Mouse (Mus musculus): ENCODE results near the gene Agrp. TPM values are rescaled to one million over a fixed set of nuclear protein-coding genes. Genes with fewer than 3 reads are reported as not detected.
"Not testable (repeated sequence)": the region's sequence is repeated elsewhere in the genome, so short reads cannot be mapped to it uniquely, and the experiment has no call there.

Gene Agrp
- polyA plus RNA-seq, 1 experiment from 2014 or later, result 1.1 TPM

DNA sequence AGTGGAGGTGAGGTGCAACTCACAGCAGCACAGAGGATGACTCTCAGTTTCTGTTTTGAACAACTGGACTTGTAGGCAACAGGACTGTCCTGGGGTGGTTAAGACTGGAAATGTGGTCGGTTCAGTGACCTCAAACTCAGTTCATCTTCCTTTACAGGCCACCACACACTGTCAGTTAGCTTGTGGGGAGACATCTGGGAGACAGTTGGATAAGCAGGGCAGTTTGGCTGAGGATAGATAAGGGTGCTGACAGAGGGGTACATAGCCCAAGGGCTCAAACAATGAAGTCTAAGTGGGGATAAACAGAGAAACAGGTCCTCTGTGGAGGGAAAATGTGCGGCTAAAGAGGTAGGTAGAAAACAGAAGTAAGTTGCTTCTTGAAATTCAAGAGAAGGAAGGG, 27.8 kb downstream of the Agrp start:
- Histone ChIP-seq H3K4me1 (peaks cover 26% of the 10 kb centered on the region), H3K4me3 (replicated peaks) (no peak overlapping the region), H3K27ac (no peak overlapping the region), H3K36me3 (0 out of 2 replicates have a peak, but pooled peaks cover 2% of the 10 kb centered on the region), H3K9me3 (no peaks in the 10 kb centered on the region), H3K9ac (no peak overlapping the region), H3K27me3 (replicated peaks) (no peaks in the 10 kb centered on the region), H3K4me2 (no peak overlapping the region)
- no peak for ATAC-seq (ENCODE audit: insufficient read depth, low FRiP score, low read depth)
- 60% methylated on average over 2 of the region's 2 CpGs for WGBS

DNA sequence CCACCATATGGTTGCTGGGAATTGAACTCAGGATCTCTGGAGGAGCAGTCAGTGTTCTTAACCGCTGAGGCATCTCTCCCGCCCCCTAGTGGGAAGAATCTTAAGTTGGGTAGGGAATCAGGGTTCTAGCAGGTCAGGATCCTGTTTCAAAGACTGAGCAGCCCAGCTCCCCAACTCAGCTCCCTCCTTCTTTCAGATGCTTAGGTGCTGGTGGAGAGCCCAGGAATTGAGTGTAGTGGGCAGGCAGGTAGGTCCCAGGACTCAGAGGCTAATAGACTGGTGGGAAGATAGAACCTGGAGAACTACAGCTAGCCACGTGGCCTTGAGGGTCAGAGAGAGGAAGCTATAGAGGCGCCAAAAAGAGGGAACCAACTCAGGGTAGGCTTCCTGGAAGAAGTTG, 29.5 kb downstream of the Agrp start:
- no peak overlapping the region for H3K4me3 ChIP-seq (replicated peaks)
- no peak overlapping the region for H3K27ac ChIP-seq
- H3K36me3 ChIP-seq, result 0 out of 2 replicates have a peak, but pooled peaks cover 2% of the 10 kb centered on the region
- 35% methylated on average over 4 of the region's 4 CpGs for WGBS
- H3K4me2 ChIP-seq, result peak overlapping the region; percentile 94
- H3K9me3 ChIP-seq, result no peaks in the 10 kb centered on the region
- peaks cover 16% of the 10 kb centered on the region for H3K4me1 ChIP-seq
- no peaks in the 10 kb centered on the region for H3K27me3 ChIP-seq (replicated peaks)
- H3K9ac ChIP-seq, result no peak overlapping the region
- ATAC-seq (ENCODE audit: insufficient read depth, low FRiP score, low read depth), result no peak

DNA sequence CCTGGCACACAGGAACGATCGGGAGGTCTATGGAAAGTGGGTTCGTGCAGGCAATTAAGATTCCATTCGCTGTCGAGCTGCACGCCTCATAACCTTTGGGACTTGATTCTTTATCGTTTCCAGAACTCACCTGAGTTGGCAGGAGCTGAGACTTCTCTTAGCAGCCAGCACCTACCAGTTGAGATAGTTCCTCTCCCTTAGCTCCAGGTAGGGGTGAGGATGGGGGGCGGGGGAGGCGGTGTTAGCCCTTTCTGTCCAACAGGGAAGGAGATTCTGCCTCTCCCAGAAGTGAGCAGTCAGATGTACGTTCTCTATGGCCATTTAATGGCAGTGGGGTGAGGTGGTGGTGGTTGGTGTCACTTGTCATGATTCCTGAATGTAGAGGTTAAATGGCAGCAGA, 30.1 kb downstream of the Agrp start:
- Histone ChIP-seq H3K27ac (peak overlapping the region; percentile 87; the same call in 1 of the 2 replicates), H3K9ac (no peak overlapping the region), H3K4me1 (peaks cover 15% of the 10 kb centered on the region), H3K4me3 (replicated peaks) (peak overlapping the region; percentile 67), H3K4me2 (peak overlapping the region; percentile 94), H3K27me3 (replicated peaks) (no peaks in the 10 kb centered on the region), H3K36me3 (0 out of 2 replicates have a peak, but pooled peaks cover 2% of the 10 kb centered on the region), H3K9me3 (no peaks in the 10 kb centered on the region)
- ATAC-seq (ENCODE audit: insufficient read depth, low FRiP score, low read depth), result no peak
- 9% methylated on average over 10 of the region's 10 CpGs for WGBS

DNA sequence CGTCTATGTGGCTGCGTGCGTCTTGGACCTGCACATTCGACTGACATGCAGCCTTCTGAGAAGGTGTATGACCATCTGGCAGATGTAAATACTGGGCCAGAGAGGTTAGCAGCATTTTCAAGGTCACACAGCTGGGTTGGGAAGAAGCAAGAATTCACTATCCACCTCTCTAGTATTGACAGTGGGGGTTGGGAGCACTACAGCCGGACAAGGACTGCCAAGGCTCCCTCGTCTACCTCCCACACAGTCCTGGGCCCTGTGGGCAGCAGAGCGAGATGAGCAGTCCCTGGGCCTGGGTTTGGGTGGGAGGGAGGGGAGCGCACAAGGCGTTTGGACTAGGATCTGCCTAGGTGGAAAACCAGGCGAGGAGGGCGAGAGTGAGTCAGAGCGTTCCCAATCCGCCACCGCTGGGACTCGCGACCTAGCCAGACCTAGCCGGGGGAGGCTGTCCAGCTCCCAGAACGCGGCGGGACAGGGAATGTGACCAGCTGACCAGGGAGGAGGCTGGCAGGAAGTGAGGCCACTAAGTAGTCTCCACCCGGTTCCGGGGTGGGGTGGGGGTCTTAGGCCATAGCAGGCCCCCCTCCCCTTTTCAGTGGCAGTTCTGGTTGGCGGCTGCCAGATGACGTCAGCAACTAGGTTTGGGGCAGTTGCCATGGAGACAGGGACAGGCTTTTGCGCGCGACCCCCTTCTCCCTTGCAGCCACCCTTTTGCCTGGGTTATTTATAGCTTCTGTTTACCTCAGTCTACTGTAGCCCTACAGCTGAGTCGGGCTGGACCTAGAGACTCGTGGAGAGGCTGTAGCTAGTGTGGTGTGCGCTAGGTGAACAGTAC, 30.8 kb downstream of the Agrp start:
- Histone ChIP-seq H3K27me3 (replicated peaks) (no peaks in the 10 kb centered on the region), H3K4me2 (peak overlapping the region; percentile 94), H3K36me3 (0 out of 2 replicates have a peak, but pooled peaks cover 2% of the 10 kb centered on the region), H3K9ac (peak overlapping the region; percentile 52; the same call in 1 of the 2 replicates), H3K4me3 (replicated peaks) (peak overlapping the region; percentile 67), H3K27ac (peak overlapping the region; percentile 87), H3K9me3 (no peaks in the 10 kb centered on the region), H3K4me1 (peaks cover 15% of the 10 kb centered on the region)
- ATAC-seq (ENCODE audit: insufficient read depth, low FRiP score, low read depth), result peak; percentile 57
- 1% methylated on average over 30 of the region's 30 CpGs for WGBS

DNA sequence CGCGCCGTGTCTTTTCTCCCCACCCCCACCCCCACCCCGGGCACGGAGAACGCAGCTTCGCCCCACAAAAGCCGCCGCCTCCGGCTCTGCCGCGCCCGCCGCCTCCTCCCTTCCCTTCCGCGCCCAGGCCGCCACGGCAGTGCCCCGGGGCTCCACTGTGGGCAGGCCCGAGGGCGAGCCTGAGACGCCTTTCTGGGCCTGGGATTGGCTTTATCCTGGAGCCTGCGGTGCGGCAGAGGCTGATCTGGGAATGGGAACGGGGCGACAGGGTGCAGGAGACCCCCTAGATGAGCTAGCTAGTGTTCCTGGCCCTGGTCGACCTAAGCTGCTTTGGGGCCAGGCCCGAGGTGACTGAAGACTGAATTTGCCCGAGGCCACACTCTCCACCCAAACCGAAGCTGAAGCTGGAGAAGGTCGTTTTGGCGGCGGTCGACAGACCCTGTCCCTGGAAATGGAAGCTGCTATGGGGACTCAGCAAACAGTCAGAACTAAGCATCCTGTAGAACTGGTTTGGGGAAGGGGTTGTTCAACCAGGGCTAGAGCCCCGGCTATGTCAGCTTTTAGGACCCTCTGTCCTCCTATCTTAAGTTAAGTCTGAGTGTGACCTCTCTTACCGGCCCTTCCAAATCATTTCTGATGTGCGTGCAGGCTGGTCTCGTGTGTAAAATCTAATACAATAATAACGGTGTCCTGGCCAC, 31.6 kb downstream of the Agrp start:
- peak overlapping the region; percentile 52 for H3K9ac ChIP-seq
- peak overlapping the region; percentile 67 for H3K4me3 ChIP-seq (replicated peaks)
- under 1% methylated on average over 39 of the region's 39 CpGs for WGBS
- no peaks in the 10 kb centered on the region for H3K27me3 ChIP-seq (replicated peaks)
- peak; percentile 25; the same call in 1 of the 2 replicates for ATAC-seq (ENCODE audit: insufficient read depth, low FRiP score, low read depth)
- no peaks in the 10 kb centered on the region for H3K9me3 ChIP-seq
- peaks cover 15% of the 10 kb centered on the region for H3K4me1 ChIP-seq
- H3K36me3 ChIP-seq, result 0 out of 2 replicates have a peak, but pooled peaks cover 2% of the 10 kb centered on the region
- H3K4me2 ChIP-seq, result peak overlapping the region; percentile 94
- H3K27ac ChIP-seq, result peak overlapping the region; percentile 87

DNA sequence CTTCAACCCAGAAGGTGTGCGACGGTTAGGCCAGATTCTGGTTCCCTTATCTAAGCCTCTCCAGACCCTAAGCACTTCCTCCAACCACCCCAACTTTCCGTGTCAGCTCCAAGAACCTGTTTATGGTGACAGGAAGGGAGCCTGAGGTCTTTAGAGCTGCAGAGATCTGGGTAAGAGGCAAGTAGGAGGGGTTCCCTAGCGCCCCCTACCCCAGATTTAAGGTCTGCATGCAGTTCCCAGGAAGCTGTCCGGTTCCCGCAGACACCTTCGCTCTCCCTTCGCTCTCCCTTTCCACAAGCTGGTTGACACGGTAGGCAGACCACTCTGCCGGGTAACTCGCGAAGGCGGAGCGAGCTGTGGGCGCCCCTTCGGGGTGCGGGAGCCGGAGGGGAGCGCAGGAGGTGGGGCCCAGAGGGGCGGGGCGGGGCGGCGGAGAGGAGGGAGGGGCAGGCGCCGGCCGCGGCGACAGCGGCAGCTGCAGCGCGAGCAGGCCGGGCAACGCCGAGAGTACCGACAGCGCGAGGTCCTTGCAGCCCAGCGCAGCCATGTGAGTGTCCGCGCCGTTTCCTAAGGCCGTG, 32.3 kb downstream of the Agrp start, which contains the start of gene Ripor1:
Gene Ripor1, plus strand, starts transcription at position 452 of the 578 bp plus-strand sequence.
- Histone ChIP-seq H3K9me3 (no peaks in the 10 kb centered on the region), H3K36me3 (0 out of 2 replicates have a peak, but pooled peaks cover 2% of the 10 kb centered on the region), H3K4me2 (peak within 1 kb of the TSS; percentile 94), H3K4me1 (peaks cover 15% of the 10 kb centered on the region), H3K4me3 (replicated peaks) (peak within 1 kb of the TSS; percentile 67), H3K27me3 (replicated peaks) (no peaks in the 10 kb centered on the region), H3K27ac (peak within 1 kb of the TSS; percentile 87), H3K9ac (peak within 1 kb of the TSS; percentile 52)
- WGBS, result under 1% methylated on average over 41 of the region's 42 CpGs
- ATAC-seq (ENCODE audit: insufficient read depth, low FRiP score, low read depth), result peak; percentile 80

DNA sequence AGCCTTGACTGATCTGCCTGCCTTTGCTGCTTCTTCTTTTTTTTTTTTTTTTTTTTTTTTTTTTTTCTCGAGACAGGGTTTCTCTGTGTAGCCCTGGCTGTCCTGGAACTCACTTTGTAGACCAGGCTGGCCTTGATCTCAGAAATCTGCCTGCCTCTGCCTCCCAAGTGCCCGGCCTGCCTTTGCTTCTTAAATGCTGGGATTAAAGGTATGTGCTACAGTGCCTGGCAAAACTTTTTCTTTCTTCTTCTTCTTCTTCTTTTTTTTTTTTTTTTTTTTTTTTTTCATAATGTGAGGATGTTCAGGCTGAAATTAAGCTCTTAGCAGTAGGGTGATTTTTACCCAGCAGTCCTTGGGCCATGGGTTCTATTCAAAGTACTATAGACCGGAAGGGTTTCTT, 34.7 kb downstream of the Agrp start:
- not testable (repeated sequence) for H3K9me3 ChIP-seq; H3K4me3 ChIP-seq (replicated peaks); H3K9ac ChIP-seq; H3K27ac ChIP-seq; H3K27me3 ChIP-seq (replicated peaks); H3K4me2 ChIP-seq; H3K36me3 ChIP-seq; ATAC-seq (ENCODE audit: insufficient read depth, low FRiP score, low read depth)
- peaks cover 11% of the 10 kb centered on the region for H3K4me1 ChIP-seq
- 85% methylated on average over 3 of the region's 3 CpGs for WGBS

DNA sequence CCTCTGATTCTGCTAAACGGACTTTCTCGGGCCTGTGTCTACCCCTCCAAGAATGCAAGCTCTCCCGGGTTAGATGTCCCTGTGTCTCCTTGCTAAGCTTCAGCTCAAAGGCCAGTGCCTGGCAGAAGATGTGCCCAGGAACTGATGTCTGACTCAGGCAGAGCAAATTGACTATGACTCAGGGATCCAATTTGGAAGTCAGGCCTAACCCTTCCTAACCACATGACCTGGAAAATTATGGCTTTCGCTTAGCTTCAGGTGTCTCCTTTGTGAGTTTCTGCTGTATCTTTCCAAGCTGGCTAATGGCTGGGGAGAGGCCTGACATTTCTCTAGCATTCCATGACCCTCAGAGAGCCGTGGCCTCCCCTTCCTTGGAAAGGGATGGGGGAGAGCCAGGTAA, 35.9 kb downstream of the Agrp start:
- 76% methylated on average over 5 of the region's 5 CpGs for WGBS
- Histone ChIP-seq H3K4me2 (no peak overlapping the region), H3K4me3 (replicated peaks) (no peak overlapping the region), H3K9me3 (no peaks in the 10 kb centered on the region), H3K27me3 (replicated peaks) (no peaks in the 10 kb centered on the region), H3K9ac (no peak overlapping the region), H3K4me1 (peaks cover 12% of the 10 kb centered on the region), H3K27ac (no peak overlapping the region), H3K36me3 (no peaks in the 10 kb centered on the region)
- no peak for ATAC-seq (ENCODE audit: insufficient read depth, low FRiP score, low read depth)

DNA sequence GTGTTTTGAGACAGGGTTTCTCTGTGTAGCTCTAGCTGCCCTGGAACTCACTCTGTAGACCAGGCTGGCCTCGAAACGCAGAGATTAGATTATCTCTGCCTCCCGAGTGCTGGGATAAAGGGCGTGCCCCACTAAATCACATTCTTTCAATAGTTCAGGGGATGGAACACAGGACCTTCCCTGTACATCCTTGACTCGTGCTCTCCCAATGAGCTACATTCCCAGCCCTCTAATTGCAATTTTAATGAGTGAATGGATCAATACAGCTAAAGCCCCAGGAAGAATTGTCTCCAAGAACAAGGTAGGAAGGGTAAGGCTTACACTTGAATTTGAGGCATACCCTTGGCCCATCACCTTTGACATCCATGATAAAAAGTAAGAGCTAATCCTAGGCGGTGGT, 38.4 kb downstream of the Agrp start:
- Histone ChIP-seq H3K4me1 (peaks cover 15% of the 10 kb centered on the region), H3K27me3 (replicated peaks) (no peaks in the 10 kb centered on the region), H3K27ac (no peak overlapping the region), H3K9me3 (no peaks in the 10 kb centered on the region), H3K36me3 (no peaks in the 10 kb centered on the region), H3K4me2 (no peak overlapping the region), H3K4me3 (replicated peaks) (no peak overlapping the region), H3K9ac (no peak overlapping the region)
- WGBS, result 78% methylated on average over 6 of the region's 6 CpGs
- no peak for ATAC-seq (ENCODE audit: insufficient read depth, low FRiP score, low read depth)

DNA sequence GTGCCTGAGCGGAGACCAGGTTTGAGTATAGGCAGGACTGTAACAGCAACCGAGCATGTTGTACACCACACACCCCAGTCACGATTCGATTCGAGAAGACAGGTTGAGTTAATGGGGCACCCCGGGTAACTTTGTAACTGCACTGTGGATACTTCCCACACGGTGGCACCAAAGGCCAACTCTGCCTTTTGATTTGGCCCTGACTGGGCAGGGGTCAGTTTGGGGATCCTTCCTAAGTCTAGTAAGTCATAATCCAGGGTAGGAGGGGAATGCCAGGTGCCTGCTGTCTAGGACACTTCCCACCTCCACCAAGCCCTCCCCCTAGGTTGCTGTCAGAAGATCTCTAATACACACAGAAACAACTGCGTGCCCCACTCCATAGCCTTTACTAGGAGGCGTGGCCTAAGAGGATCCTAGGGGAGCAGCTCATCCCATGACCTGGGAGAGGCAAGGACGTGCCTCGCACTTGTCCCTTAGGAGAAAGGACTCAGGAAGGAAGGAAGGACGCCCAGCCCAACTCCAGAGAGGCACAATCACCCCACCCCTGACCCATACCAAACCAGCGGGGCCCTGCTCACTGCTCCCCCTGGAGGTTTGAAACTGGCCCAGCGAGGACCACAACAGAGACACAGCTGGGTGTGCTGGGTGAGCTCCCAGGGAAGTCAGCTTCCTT, 40.7 kb downstream of the Agrp start:
- no peaks in the 10 kb centered on the region for H3K36me3 ChIP-seq
- ATAC-seq (ENCODE audit: insufficient read depth, low FRiP score, low read depth), result peak; percentile 61; the same call in 1 of the 2 replicates
- WGBS, result 8% methylated on average over 14 of the region's 14 CpGs
- H3K27ac ChIP-seq, result no peak overlapping the region
- H3K9me3 ChIP-seq, result no peaks in the 10 kb centered on the region
- peak overlapping the region; percentile 49 for H3K4me2 ChIP-seq
- no peak overlapping the region for H3K9ac ChIP-seq
- H3K4me1 ChIP-seq, result peaks cover 15% of the 10 kb centered on the region
- H3K27me3 ChIP-seq (replicated peaks), result no peaks in the 10 kb centered on the region
- H3K4me3 ChIP-seq (replicated peaks), result peak overlapping the region; percentile 19; the same call in 1 of the 2 replicates

DNA sequence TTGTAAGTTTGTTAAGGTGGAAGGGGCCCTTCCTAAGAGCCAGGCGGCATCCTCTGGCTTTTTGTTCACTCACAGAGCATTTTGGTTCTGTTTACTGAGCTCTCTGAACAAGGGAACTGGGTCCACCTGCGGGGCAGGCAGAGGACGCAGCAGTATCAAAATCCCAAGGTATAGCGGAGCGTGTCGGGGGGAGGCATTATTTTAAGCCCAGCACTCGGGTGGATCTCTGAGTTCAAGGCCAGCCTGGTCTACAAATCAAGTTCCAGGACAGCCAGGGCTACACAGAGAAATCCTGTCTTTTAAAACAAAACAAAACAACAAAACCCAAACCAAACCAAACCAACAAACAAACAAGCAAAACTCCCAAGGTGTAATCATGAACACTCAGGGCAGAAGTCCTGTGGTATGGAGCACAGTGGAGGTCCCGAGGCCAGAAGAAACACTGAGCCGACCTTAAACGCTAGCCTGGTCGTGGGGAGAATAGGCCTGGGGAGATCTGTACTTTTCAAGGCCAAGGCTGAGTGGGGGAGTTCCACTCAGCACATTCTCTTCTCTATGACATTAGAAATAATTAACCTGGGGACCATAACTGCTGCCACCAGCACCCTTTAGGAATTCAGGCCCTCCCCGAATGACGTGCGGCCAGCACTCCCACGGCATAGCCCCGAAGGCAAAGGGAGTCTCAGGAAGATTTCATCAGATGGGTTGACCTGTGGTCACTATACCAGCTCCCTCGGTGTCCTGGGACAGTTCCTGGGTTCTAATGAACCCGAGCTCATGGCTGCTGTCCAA, 42.5 kb downstream of the Agrp start:
- no peak for ATAC-seq (ENCODE audit: insufficient read depth, low FRiP score, low read depth)
- Histone ChIP-seq H3K9me3 (no peaks in the 10 kb centered on the region), H3K27me3 (replicated peaks) (no peaks in the 10 kb centered on the region), H3K27ac (peak overlapping the region; percentile 87), H3K9ac (no peak overlapping the region), H3K4me3 (replicated peaks) (peak overlapping the region; percentile 8), H3K4me1 (peaks cover 15% of the 10 kb centered on the region), H3K4me2 (peak overlapping the region; percentile 43), H3K36me3 (no peaks in the 10 kb centered on the region)
- WGBS, result 63% methylated on average over 18 of the region's 18 CpGs

Measured in stomach, embryonic 15.5 days (tissue).